Mouse (Mus musculus): ENCODE results near the gene Gm45062. TPM values are rescaled to one million over a fixed set of nuclear protein-coding genes. Genes with fewer than 3 reads are reported as not detected.

The Gm45062 gene
- polyA plus RNA-seq, 1 experiment from 2014 or later, result 9.0 TPM

GRCm38 (mm10) chr6:8441814-8442213 is 182.6 kb downstream of the Gm45062 start:
- Histone ChIP-seq H3K4me3 (no peak overlapping the region), H3K36me3 (no peaks in the 10 kb centered on the region), H3K4me1 (peaks cover 6% of the 10 kb centered on the region), H3K9me3 (replicated peaks) (0 out of 2 replicates have a peak, but pooled peaks cover 5% of the 10 kb centered on the region), H3K27me3 (ENCODE audit: low read depth, poor library complexity, severe bottlenecking) (no peaks in the 10 kb centered on the region), H3K27ac (replicated peaks) (no peak overlapping the region)
- no peak for DNase-seq (ENCODE audit: low spot score)
- 86% methylated on average over 3 of the region's 3 CpGs for WGBS

GRCm38 (mm10) chr6:8446786-8447185 is 187.5 kb downstream of the Gm45062 start:
- peak overlapping the region; percentile 80 for H3K27ac ChIP-seq (replicated peaks)
- H3K4me1 ChIP-seq, result peaks cover 14% of the 10 kb centered on the region
- 0 out of 2 replicates have a peak, but pooled peaks cover 5% of the 10 kb centered on the region for H3K9me3 ChIP-seq (replicated peaks)
- no peaks in the 10 kb centered on the region for H3K36me3 ChIP-seq
- no peaks in the 10 kb centered on the region for H3K27me3 ChIP-seq (ENCODE audit: low read depth, poor library complexity, severe bottlenecking)
- H3K4me3 ChIP-seq, result no peak overlapping the region
- WGBS, result 54% methylated on average over 5 of the region's 5 CpGs
- DNase-seq (ENCODE audit: low spot score), result peak; percentile 68

DNA sequence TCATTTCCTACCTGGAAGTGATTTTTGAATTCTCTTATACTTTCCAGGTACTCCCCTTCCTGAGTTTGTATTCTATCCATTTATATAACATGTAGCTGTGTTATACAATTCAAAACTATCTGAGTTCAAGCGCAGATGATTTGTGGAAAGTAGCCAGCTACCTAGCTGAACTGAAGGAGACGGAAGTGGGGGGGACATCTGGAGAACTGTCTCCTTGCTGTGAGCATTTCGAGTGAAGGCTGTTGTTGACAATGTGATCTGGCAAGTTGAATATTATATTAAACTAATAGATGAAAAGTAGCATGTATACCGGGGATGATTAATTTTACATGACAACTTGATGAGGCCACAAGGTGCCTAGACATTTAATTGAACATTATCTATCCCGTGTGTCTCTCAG is 196.3 kb downstream of the Gm45062 start:
- WGBS, result 94% methylated on average over 5 of the region's 5 CpGs
- peaks cover 5% of the 10 kb centered on the region; the same call in 1 of the 2 replicates for H3K9me3 ChIP-seq (replicated peaks)
- no peaks in the 10 kb centered on the region for H3K27me3 ChIP-seq (ENCODE audit: low read depth, poor library complexity, severe bottlenecking)
- no peak overlapping the region for H3K4me3 ChIP-seq
- H3K36me3 ChIP-seq, result no peaks in the 10 kb centered on the region
- H3K27ac ChIP-seq (replicated peaks), result no peak overlapping the region
- no peak for DNase-seq (ENCODE audit: low spot score)
- H3K4me1 ChIP-seq, result no peaks in the 10 kb centered on the region

DNA sequence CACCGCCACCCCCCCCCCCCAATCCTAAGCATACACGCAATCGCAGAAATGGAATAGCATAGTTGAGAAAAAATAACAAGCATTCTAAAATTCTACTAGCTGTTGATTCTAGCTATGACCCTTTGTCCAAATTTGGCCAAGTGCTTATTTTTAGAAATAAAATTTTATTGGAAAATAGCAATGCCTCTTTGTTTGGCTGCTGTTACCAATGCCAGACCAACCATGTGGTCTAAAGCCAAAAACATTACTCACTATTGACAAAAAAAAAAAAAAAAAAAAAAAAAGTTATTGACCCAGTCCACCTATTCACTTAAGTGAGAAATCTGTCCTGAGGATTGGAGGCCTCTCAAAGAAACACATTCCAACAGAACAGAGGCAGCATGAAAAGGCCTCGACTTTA is 199.3 kb downstream of the Gm45062 start:
- 83% methylated on average over 4 of the region's 4 CpGs for WGBS

DNA sequence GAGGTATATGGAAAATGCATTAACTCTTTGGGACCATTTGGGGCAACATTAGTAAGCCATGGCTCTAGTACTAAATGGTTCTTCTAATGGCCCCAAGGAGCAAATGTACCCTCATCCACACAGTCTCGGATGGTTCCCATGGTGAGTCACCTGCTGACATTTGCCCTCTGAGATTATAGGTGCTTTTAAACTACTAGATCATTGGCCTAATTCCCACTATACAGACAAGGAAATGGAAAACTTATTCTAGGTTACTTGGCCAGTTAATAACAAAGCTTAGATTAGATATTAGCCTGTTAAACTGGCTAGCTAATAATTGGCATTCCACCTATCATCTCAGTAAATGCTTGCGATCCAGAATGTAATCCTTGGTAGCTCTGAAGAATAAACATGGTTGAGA is 203.2 kb downstream of the Gm45062 start:
- 95% methylated on average over 2 of the region's 2 CpGs for WGBS
- Histone ChIP-seq H3K27ac (replicated peaks) (no peak overlapping the region), H3K4me3 (no peak overlapping the region), H3K36me3 (no peaks in the 10 kb centered on the region), H3K4me1 (peaks cover 6% of the 10 kb centered on the region), H3K27me3 (ENCODE audit: low read depth, poor library complexity, severe bottlenecking) (peaks cover 14% of the 10 kb centered on the region; the same call in 1 of the 2 replicates), H3K9me3 (replicated peaks) (no peaks in the 10 kb centered on the region)
- DNase-seq (ENCODE audit: low spot score), result no peak

More for the DNA sequence above, 199.3 kb downstream of the Gm45062 start:
- H3K36me3 ChIP-seq, result no peaks in the 10 kb centered on the region
- H3K9me3 ChIP-seq (replicated peaks), result peaks cover 4% of the 10 kb centered on the region; the same call in 1 of the 2 replicates
- H3K27ac ChIP-seq (replicated peaks), result no peak overlapping the region
- no peak for DNase-seq (ENCODE audit: low spot score)
- no peaks in the 10 kb centered on the region for H3K4me1 ChIP-seq
- no peak overlapping the region for H3K4me3 ChIP-seq
- H3K27me3 ChIP-seq (ENCODE audit: low read depth, poor library complexity, severe bottlenecking), result no peaks in the 10 kb centered on the region

DNA sequence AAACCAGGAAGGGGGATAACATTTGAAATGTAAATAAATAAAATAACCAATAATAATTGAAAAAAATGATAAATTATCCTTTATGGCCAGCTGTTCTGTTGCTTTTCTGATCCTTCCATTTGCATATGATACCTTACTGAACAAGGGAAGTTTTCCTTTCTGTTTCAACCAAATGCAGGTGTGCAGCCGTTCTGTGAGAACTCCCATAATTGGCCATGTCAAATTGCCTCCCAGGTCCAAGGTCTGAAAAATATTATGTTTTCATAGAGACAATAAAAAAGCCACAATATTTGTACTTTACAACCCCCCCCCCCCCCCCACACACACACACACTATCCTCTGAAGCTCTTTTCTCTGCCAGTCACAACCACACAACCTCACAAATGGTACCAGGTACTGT is 206.1 kb downstream of the Gm45062 start:
- WGBS, result 83% methylated on average over 1 of the region's 1 CpGs
- peaks cover 14% of the 10 kb centered on the region for H3K4me1 ChIP-seq
- no peak for DNase-seq (ENCODE audit: low spot score)
- H3K27ac ChIP-seq (replicated peaks), result no peak overlapping the region
- no peak overlapping the region for H3K4me3 ChIP-seq
- H3K27me3 ChIP-seq (ENCODE audit: low read depth, poor library complexity, severe bottlenecking), result peaks cover 14% of the 10 kb centered on the region; the same call in 1 of the 2 replicates
- no peaks in the 10 kb centered on the region for H3K9me3 ChIP-seq (replicated peaks)
- H3K36me3 ChIP-seq, result no peaks in the 10 kb centered on the region

GRCm38 (mm10) chr6:8465985-8466384 is 206.7 kb downstream of the Gm45062 start:
- H3K27ac ChIP-seq (replicated peaks), result no peak overlapping the region
- DNase-seq (ENCODE audit: low spot score), result no peak
- no peaks in the 10 kb centered on the region for H3K9me3 ChIP-seq (replicated peaks)
- WGBS, result 89% methylated on average over 5 of the region's 5 CpGs
- peaks cover 14% of the 10 kb centered on the region; the same call in 1 of the 2 replicates for H3K27me3 ChIP-seq (ENCODE audit: low read depth, poor library complexity, severe bottlenecking)
- H3K4me1 ChIP-seq, result peaks cover 14% of the 10 kb centered on the region
- no peaks in the 10 kb centered on the region for H3K36me3 ChIP-seq
- H3K4me3 ChIP-seq, result no peak overlapping the region

DNA sequence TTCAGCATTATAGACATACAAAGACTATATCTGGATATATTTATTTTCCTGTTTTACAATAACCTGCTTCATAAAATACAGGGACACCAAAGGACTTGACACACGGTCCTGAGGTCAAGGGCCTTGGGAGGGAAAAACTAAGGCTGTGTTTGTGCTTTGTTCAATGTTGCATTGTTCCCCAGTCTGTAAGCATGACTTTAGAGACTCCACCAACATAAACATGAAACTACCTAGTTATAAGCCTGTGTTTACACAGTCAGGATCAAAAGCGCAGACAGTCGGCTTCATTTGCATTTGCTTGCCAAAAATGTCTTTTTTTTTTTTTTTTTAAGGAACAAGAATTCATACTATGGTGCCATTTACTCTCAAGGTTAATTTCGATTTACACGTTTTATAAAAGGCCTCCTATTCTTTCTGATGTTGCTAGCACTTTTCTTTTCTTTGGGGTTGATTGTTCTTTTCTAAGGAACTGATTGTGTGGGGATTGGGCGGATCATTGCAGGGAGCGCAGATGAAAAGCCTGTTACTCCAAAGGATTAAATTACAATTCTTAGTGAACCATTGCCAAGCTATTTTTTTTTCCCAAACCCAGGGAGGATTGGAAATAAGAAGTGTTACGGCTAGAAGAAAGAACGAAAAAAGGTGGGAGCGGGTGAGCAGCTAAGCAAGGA is 208.6 kb downstream of the Gm45062 start:
- DNase-seq (ENCODE audit: low spot score), result no peak
- H3K27me3 ChIP-seq (ENCODE audit: low read depth, poor library complexity, severe bottlenecking), result peaks cover 18% of the 10 kb centered on the region; the same call in 1 of the 2 replicates
- 31% methylated on average over 10 of the region's 10 CpGs for WGBS
- H3K9me3 ChIP-seq (replicated peaks), result no peaks in the 10 kb centered on the region
- H3K4me3 ChIP-seq, result no peak overlapping the region
- H3K4me1 ChIP-seq, result peaks cover 14% of the 10 kb centered on the region
- H3K36me3 ChIP-seq, result no peaks in the 10 kb centered on the region
- no peak overlapping the region for H3K27ac ChIP-seq (replicated peaks)

- 93% methylated on average over 3 of the region's 3 CpGs for WGBS
- peaks cover 15% of the 10 kb centered on the region; the same call in 1 of the 2 replicates for H3K27me3 ChIP-seq (ENCODE audit: low read depth, poor library complexity, severe bottlenecking)
These were observed 210.7 kb downstream of the Gm45062 start for GRCm38 (mm10) chr6:8469918-8470317.

DNA sequence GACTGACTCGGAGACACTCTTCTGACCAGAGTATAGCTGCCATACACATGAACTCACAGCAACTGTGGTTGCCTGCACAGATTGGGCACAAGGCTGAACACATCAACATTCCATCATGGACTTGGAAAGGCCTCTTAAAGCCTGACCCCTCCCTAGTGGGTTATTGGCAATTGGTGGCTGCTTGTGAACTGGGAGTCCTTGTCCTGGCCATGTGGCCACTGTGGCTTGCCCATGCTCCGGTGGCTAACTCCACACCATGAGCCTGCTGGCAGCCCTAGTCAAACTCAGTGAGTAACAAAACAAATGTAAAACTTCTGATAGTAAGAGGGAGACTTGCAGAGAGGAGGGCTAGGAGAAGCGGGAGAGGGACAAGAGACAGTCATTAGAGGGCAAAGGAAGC is 212.9 kb downstream of the Gm45062 start:
- H3K4me1 ChIP-seq, result peaks cover 11% of the 10 kb centered on the region
- DNase-seq (ENCODE audit: low spot score), result no peak
- 93% methylated on average over 3 of the region's 3 CpGs for WGBS
- H3K36me3 ChIP-seq, result no peaks in the 10 kb centered on the region
- H3K27ac ChIP-seq (replicated peaks), result no peak overlapping the region
- no peak overlapping the region for H3K4me3 ChIP-seq
- H3K9me3 ChIP-seq (replicated peaks), result no peaks in the 10 kb centered on the region
- H3K27me3 ChIP-seq (ENCODE audit: low read depth, poor library complexity, severe bottlenecking), result peaks cover 4% of the 10 kb centered on the region; the same call in 1 of the 2 replicates

More at GRCm38 (mm10) chr6:8469918-8470317, 210.7 kb downstream of the Gm45062 start:
- DNase-seq (ENCODE audit: low spot score), result no peak
- Histone ChIP-seq H3K4me1 (peaks cover 14% of the 10 kb centered on the region), H3K36me3 (no peaks in the 10 kb centered on the region), H3K9me3 (replicated peaks) (no peaks in the 10 kb centered on the region), H3K27ac (replicated peaks) (no peak overlapping the region), H3K4me3 (no peak overlapping the region)

GRCm38 (mm10) chr6:8472915-8473314 is 213.7 kb downstream of the Gm45062 start:
- WGBS, result 79% methylated on average over 5 of the region's 5 CpGs

GRCm38 (mm10) chr6:8473498-8473897 is 214.2 kb downstream of the Gm45062 start:
- no peaks in the 10 kb centered on the region for H3K9me3 ChIP-seq (replicated peaks)
- no peak overlapping the region for H3K4me3 ChIP-seq
- H3K4me1 ChIP-seq, result no peaks in the 10 kb centered on the region
- no peaks in the 10 kb centered on the region for H3K36me3 ChIP-seq
- peaks cover 8% of the 10 kb centered on the region; the same call in 1 of the 2 replicates for H3K27me3 ChIP-seq (ENCODE audit: low read depth, poor library complexity, severe bottlenecking)
- no peak for DNase-seq (ENCODE audit: low spot score)
- 74% methylated on average over 5 of the region's 5 CpGs for WGBS
- H3K27ac ChIP-seq (replicated peaks), result no peak overlapping the region

More at GRCm38 (mm10) chr6:8472915-8473314, 213.7 kb downstream of the Gm45062 start:
- Histone ChIP-seq H3K4me1 (peaks cover 4% of the 10 kb centered on the region), H3K9me3 (replicated peaks) (no peaks in the 10 kb centered on the region), H3K36me3 (no peaks in the 10 kb centered on the region), H3K4me3 (no peak overlapping the region), H3K27me3 (ENCODE audit: low read depth, poor library complexity, severe bottlenecking) (peaks cover 8% of the 10 kb centered on the region; the same call in 1 of the 2 replicates), H3K27ac (replicated peaks) (no peak overlapping the region)
- no peak for DNase-seq (ENCODE audit: low spot score)

DNA sequence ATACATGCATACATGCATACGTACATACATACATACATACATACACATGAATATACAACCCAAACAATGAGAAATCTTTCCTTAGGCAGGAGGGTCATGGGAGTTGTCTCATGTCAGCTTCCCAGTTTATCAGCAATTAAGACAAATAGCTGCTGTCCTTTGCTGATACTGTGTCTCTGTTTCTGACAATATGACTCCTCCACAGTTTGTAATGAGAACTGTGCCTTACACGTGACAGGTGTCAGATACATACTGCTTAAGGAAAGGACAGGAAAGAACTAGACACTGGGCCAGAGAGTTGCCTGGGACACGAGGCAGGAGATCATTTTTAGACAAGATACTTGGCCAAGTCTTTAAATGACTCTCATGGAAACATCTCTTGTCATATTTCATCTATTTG is 215.1 kb downstream of the Gm45062 start:
- Histone ChIP-seq H3K9me3 (replicated peaks) (no peaks in the 10 kb centered on the region), H3K4me3 (no peak overlapping the region), H3K36me3 (no peaks in the 10 kb centered on the region), H3K4me1 (peaks cover 8% of the 10 kb centered on the region), H3K27me3 (ENCODE audit: low read depth, poor library complexity, severe bottlenecking) (peaks cover 8% of the 10 kb centered on the region; the same call in 1 of the 2 replicates), H3K27ac (replicated peaks) (no peak overlapping the region)
- DNase-seq (ENCODE audit: low spot score), result no peak
- 83% methylated on average over 3 of the region's 3 CpGs for WGBS

Data from midbrain, embryonic 10.5 days (tissue).